Mouse (Mus musculus) embryonic facial prominence, embryonic 11.5 days (tissue): Measurements from ENCODE around the gene Oprd1. TPM values are rescaled to one million over a fixed set of nuclear protein-coding genes. Genes with fewer than 3 reads are reported as not detected.

ENCODE experiments used
- ATAC-seq: fragments of 200-750 bp; cut with Nextera tagmentation; replicated peaks from 2 replicates; pipeline ENCODE4 v1.8.0; 2017; ENCODE audit warnings: low read depth; ENCODE audit not compliant: insufficient number of reproducible peaks, low FRiP score, low TSS enrichment
- DNase-seq: peaks from one replicate; pipeline ENCODE4 v3.0.0-alpha.2; 2015; ENCODE audit warnings: low spot score
- H3K27ac ChIP-seq: fragments of 300-500 bp; sonication (generic); replicated peaks from 2 replicates; pipeline ENCODE4 v1.5.1; 2014; ENCODE audit warnings: mild to moderate bottlenecking, low read depth, low read length, control low read depth
- H3K27me3 ChIP-seq: fragments of 300-500 bp; sonication (generic); 2 replicates; pipeline ENCODE4 v1.6.1; 2014; ENCODE audit warnings: mild to moderate bottlenecking, low read length, moderate library complexity, mixed read lengths; ENCODE audit not compliant: control insufficient read depth, insufficient read depth
- H3K36me3 ChIP-seq: fragments of 300-500 bp; sonication (generic); replicated peaks from 2 replicates; pipeline ENCODE4 v1.6.1; 2014; ENCODE audit warnings: low read depth, mild to moderate bottlenecking, low read length, moderate library complexity, mixed read lengths; ENCODE audit not compliant: control insufficient read depth, insufficient read depth
- H3K4me1 ChIP-seq: fragments of 300-500 bp; sonication (generic); 2 replicates; pipeline ENCODE4 v1.6.1; 2014; ENCODE audit warnings: low read length, mixed read lengths; ENCODE audit not compliant: control insufficient read depth, insufficient read depth
- H3K4me2 ChIP-seq: fragments of 300-500 bp; sonication (generic); 2 replicates; pipeline ENCODE4 v1.6.1; 2014; ENCODE audit warnings: low read depth, mild to moderate bottlenecking, control low read depth, low read length, moderate library complexity
- H3K4me3 ChIP-seq: fragments of 300-500 bp; sonication (generic); 2 replicates; pipeline ENCODE4 v1.5.1; 2014; ENCODE audit warnings: low read depth, low read length, control low read depth
- H3K9ac ChIP-seq: fragments of 300-500 bp; sonication (generic); replicated peaks from 2 replicates; pipeline ENCODE4 v1.6.1; 2014; ENCODE audit warnings: mild to moderate bottlenecking, control low read depth, low read length
- H3K9me3 ChIP-seq: fragments of 300-500 bp; sonication (generic); replicated peaks from 2 replicates; pipeline ENCODE4 v1.6.1; 2016; ENCODE audit warnings: mild to moderate bottlenecking, low read length, inconsistent platforms, mixed read lengths; ENCODE audit not compliant: control insufficient read depth
- WGBS: fragments of 180-500 bp; shearing (Covaris S2); extraction: QIAGEN DNeasy Blood & Tissue Kit; methylation state at CpG from one replicate; pipeline ENCODE4 v1.1.7; 2014; 5-methylcytosine and 5-hydroxymethylcytosine counted together
- polyA plus RNA-seq: library from polyadenylated mRNA; unstranded; fragments of >200 nt; fragmentation: Nextera tagmentation; extraction: Ambion mirVana; gene quantifications from 2 replicates; pipeline ENCODE4 v1.2.1, GENCODE M21; 2014

The Oprd1 gene
- polyA plus RNA-seq, 1 experiment from 2014 or later: 0.18 TPM

GRCm38 (mm10) chr4:132170891-132171290 lies 26.6 kb upstream of the Oprd1 start:
- H3K27me3 ChIP-seq: no peaks in the 10 kb centered on the region
- H3K4me2 ChIP-seq: no peak overlapping the region
- no peak overlapping the region for H3K4me3 ChIP-seq
- no peaks in the 10 kb centered on the region for H3K9me3 ChIP-seq
- no peak overlapping the region for H3K27ac ChIP-seq
- H3K9ac ChIP-seq: no peak overlapping the region
- H3K36me3 ChIP-seq: no peaks in the 10 kb centered on the region
- 30% methylated on average over 7 of the region's 7 CpGs for WGBS
- H3K4me1 ChIP-seq: no peaks in the 10 kb centered on the region
- DNase-seq (no peak), ATAC-seq (no peak)

DNA sequence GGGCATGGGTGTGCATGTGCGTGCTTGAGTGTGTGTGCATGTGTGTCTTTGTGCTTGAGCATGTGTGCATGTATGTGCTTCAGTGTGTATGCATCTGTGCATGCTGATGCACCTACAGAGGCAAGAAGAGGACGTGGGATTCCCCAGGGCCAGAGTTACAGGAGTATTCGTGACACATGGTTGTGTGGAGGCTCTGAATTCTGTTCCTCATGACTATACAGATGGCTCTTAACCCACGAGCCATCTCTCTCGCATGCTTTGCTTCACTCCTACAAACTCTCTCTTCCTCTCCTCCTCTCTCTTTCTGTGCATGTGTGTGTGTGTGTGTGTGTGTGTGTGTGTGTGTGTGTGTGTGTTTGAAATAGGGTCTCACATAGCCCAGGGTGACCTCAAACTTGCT lies 25.5 kb upstream of the Oprd1 start:
- ATAC-seq (no peak), DNase-seq (no peak)
- H3K27me3 ChIP-seq: no peaks in the 10 kb centered on the region
- no peak overlapping the region for H3K27ac ChIP-seq
- H3K4me2 ChIP-seq: no peak overlapping the region
- no peaks in the 10 kb centered on the region for H3K36me3 ChIP-seq
- no peaks in the 10 kb centered on the region for H3K4me1 ChIP-seq
- H3K4me3 ChIP-seq: no peak overlapping the region
- H3K9me3 ChIP-seq: no peaks in the 10 kb centered on the region
- no peak overlapping the region for H3K9ac ChIP-seq
- 88% methylated on average over 5 of the region's 5 CpGs for WGBS

- H3K4me2 ChIP-seq: no peak overlapping the region
- no peaks in the 10 kb centered on the region for H3K9me3 ChIP-seq
- H3K27me3 ChIP-seq: no peaks in the 10 kb centered on the region
- H3K4me3 ChIP-seq: no peak overlapping the region
- H3K4me1 ChIP-seq: no peaks in the 10 kb centered on the region
- no peak for DNase-seq
- no peak overlapping the region for H3K27ac ChIP-seq
- H3K9ac ChIP-seq: no peak overlapping the region
- WGBS: 93% methylated on average over 3 of the region's 3 CpGs
- ATAC-seq: no peak
- H3K36me3 ChIP-seq: no peaks in the 10 kb centered on the region
Measured at GRCm38 (mm10) chr4:132169271-132169670, 25.0 kb upstream of the Oprd1 start.

- no peak for ATAC-seq
- 78% methylated on average over 3 of the region's 3 CpGs for WGBS
- Histone ChIP-seq H3K9ac (no peak overlapping the region), H3K27ac (no peak overlapping the region), H3K27me3 (no peaks in the 10 kb centered on the region), H3K4me3 (no peak overlapping the region), H3K4me1 (no peaks in the 10 kb centered on the region), H3K4me2 (no peak overlapping the region), H3K9me3 (no peaks in the 10 kb centered on the region), H3K36me3 (no peaks in the 10 kb centered on the region)
- DNase-seq: no peak
Measured at GRCm38 (mm10) chr4:132167436-132167835, 23.1 kb upstream of the Oprd1 start.

GRCm38 (mm10) chr4:132166350-132167290 lies 22.3 kb upstream of the Oprd1 start:
- ATAC-seq (no peak), DNase-seq (no peak)
- H3K4me3 ChIP-seq: no peak overlapping the region
- no peaks in the 10 kb centered on the region for H3K27me3 ChIP-seq
- 60% methylated on average over 16 of the region's 16 CpGs for WGBS
- no peaks in the 10 kb centered on the region for H3K36me3 ChIP-seq
- no peak overlapping the region for H3K9ac ChIP-seq
- H3K4me2 ChIP-seq: no peak overlapping the region
- no peaks in the 10 kb centered on the region for H3K4me1 ChIP-seq
- H3K27ac ChIP-seq: no peak overlapping the region
- no peaks in the 10 kb centered on the region for H3K9me3 ChIP-seq

GRCm38 (mm10) chr4:132165691-132166090 lies 21.4 kb upstream of the Oprd1 start:
- H3K4me2 ChIP-seq: no peak overlapping the region

DNA sequence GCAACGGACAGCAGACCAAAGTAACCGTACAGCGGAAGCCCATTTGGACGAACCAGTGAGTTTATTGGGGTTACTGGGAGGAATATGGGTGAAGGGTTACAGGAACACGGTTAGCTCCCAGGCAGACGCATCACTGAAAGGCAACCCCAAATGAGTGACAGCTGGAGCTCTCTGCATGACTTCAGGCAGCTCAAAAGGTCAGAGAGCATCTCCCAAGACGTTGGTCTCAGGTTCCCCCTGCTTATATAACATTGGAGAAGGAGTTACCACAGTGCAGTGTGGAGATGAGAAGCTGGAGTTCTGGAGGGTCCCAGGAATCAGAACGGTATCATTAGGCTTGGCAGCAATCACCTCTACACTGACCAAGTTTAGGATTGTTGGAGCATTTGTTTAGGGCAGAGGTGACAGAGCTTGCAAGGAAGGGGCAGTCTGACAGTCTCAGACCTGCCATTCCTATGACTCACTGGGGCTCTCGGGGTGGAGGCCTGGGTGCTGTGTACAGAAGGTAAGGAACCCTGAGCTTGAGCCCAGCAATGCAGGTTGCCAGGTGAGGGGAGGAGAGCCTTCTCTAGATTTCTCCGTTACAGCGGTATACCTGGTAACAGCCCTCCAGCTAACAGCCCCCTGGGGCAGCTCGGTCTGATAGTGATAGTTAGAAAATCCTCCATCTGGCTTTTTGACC lies 12.8 kb upstream of the Oprd1 start:
- Histone ChIP-seq H3K4me3 (no peak overlapping the region), H3K9me3 (no peaks in the 10 kb centered on the region), H3K27me3 (no peaks in the 10 kb centered on the region), H3K9ac (no peak overlapping the region), H3K4me2 (no peak overlapping the region), H3K4me1 (no peaks in the 10 kb centered on the region), H3K27ac (no peak overlapping the region), H3K36me3 (no peaks in the 10 kb centered on the region)
- 47% methylated on average over 12 of the region's 12 CpGs for WGBS
- ATAC-seq: no peak
- no peak for DNase-seq

More at GRCm38 (mm10) chr4:132165691-132166090, 21.4 kb upstream of the Oprd1 start:
- no peaks in the 10 kb centered on the region for H3K4me1 ChIP-seq
- no peak overlapping the region for H3K9ac ChIP-seq
- H3K9me3 ChIP-seq: no peaks in the 10 kb centered on the region
- no peak overlapping the region for H3K27ac ChIP-seq
- 66% methylated on average over 14 of the region's 14 CpGs for WGBS
- no peak for DNase-seq
- ATAC-seq: no peak
- no peaks in the 10 kb centered on the region for H3K36me3 ChIP-seq
- H3K27me3 ChIP-seq: no peaks in the 10 kb centered on the region
- no peak overlapping the region for H3K4me3 ChIP-seq
